Mouse (Mus musculus): ENCODE results near the gene Gm17545. TPM values are rescaled to one million over a fixed set of nuclear protein-coding genes. Genes with fewer than 3 reads are reported as not detected.
A peak's percentile ranks its signal among the peaks of the same experiment; 100 is the strongest.

The Gm17545 gene
- total and polyA plus RNA-seq, 2 experiments from 2014 or later = not detected

- Histone ChIP-seq H3K9me3 (ENCODE audit: low read length) (no peaks in the 10 kb centered on the region), H3K27ac (no peak overlapping the region), H3K4me3 (ENCODE audit: low read length) (no peak overlapping the region), H3K36me3 (ENCODE audit: insufficient read depth, low read length) (0 out of 2 replicates have a peak, but pooled peaks cover 6% of the 10 kb centered on the region), H3K4me1 (ENCODE audit: insufficient read depth, low read length) (no peaks in the 10 kb centered on the region), H3K27me3 (ENCODE audit: insufficient read depth, low read length) (no peaks in the 10 kb centered on the region), H3K4me2 (ENCODE audit: low read depth, low read length) (no peak overlapping the region), H3K9ac (replicated peaks; ENCODE audit: low read length) (no peak overlapping the region)
- TF ChIP-seq CTCF (IDR thresholded peaks at IDR 0.05; ENCODE audit: low read depth) = no peak
- DNase-seq (ENCODE audit: low spot score) = no peak
- 74% methylated on average over 1 of the region's 1 CpGs for WGBS
- no peak for ATAC-seq
Measured at GRCm38 (mm10) chr9:22438826-22439225, 15.3 kb upstream of the Gm17545 start.

DNA sequence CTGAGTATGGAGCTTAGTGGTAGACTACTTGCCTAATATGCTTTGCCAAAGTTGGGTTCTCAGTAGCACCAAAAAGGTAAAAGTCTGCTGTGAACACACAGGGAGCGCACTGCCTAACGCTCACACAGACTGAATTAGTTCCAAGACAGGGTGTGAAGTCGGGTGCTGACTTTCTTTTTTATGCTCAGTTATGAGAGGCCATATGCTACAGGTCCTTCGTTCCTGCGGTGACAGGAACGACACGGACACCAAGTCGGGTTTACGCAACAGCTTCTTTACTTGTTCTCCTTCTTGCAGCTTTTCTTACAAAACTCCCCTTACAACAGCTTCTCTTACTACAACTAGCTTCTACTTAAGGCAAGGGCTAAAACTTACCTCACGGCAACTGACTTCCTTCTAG, 10.9 kb upstream of the Gm17545 start:
- H3K4me2 ChIP-seq (ENCODE audit: low read depth, low read length) = no peak overlapping the region

DNA sequence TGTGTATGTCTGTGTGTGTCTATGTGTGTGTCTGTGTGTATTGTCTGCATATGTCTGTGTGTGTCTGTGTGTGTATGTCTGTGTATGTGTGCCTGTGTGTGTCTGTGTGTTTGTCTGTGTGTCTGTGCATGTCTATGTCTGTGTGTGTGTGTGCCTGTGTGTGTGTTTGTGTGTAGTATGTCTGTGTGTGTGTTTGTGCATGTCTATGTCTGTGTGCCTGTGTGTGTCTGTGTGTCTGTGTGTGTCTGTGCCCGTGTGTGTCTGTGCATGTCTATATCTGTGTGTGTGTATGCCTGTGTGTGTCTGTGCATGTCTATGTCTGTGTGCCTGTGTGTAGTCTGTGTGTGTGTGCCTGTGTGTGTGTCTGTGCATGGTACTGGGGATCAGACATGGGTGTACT, 9.0 kb upstream of the Gm17545 start:
- no peak overlapping the region for H3K9ac ChIP-seq (replicated peaks; ENCODE audit: low read length)
- no peak overlapping the region for H3K27ac ChIP-seq
- H3K4me1 ChIP-seq (ENCODE audit: insufficient read depth, low read length) = no peaks in the 10 kb centered on the region
- no peak overlapping the region for H3K4me2 ChIP-seq (ENCODE audit: low read depth, low read length)
- no peaks in the 10 kb centered on the region for H3K9me3 ChIP-seq (ENCODE audit: low read length)
- ATAC-seq (no peak), DNase-seq (ENCODE audit: low spot score) (no peak)
- no peak overlapping the region for H3K4me3 ChIP-seq (ENCODE audit: low read length)
- TF ChIP-seq CTCF (IDR thresholded peaks at IDR 0.05; ENCODE audit: low read depth) = no peak
- peaks cover 28% of the 10 kb centered on the region for H3K36me3 ChIP-seq (ENCODE audit: insufficient read depth, low read length)
- 96% methylated on average over 1 of the region's 1 CpGs for WGBS
- H3K27me3 ChIP-seq (ENCODE audit: insufficient read depth, low read length) = no peaks in the 10 kb centered on the region

More for the DNA sequence above, 10.9 kb upstream of the Gm17545 start:
- no peaks in the 10 kb centered on the region for H3K27me3 ChIP-seq (ENCODE audit: insufficient read depth, low read length)
- H3K9ac ChIP-seq (replicated peaks; ENCODE audit: low read length) = no peak overlapping the region
- H3K4me1 ChIP-seq (ENCODE audit: insufficient read depth, low read length) = no peaks in the 10 kb centered on the region
- no peaks in the 10 kb centered on the region for H3K9me3 ChIP-seq (ENCODE audit: low read length)
- ATAC-seq (no peak), DNase-seq (ENCODE audit: low spot score) (no peak)
- no peak for TF ChIP-seq CTCF (IDR thresholded peaks at IDR 0.05; ENCODE audit: low read depth)
- peaks cover 15% of the 10 kb centered on the region; the same call in 1 of the 2 replicates for H3K36me3 ChIP-seq (ENCODE audit: insufficient read depth, low read length)
- 89% methylated on average over 10 of the region's 10 CpGs for WGBS
- H3K4me3 ChIP-seq (ENCODE audit: low read length) = no peak overlapping the region
- no peak overlapping the region for H3K27ac ChIP-seq

- Histone ChIP-seq H3K4me3 (ENCODE audit: low read length) (no peak overlapping the region), H3K27me3 (ENCODE audit: insufficient read depth, low read length) (no peaks in the 10 kb centered on the region), H3K4me1 (ENCODE audit: insufficient read depth, low read length) (no peaks in the 10 kb centered on the region), H3K36me3 (ENCODE audit: insufficient read depth, low read length) (peaks cover 47% of the 10 kb centered on the region), H3K4me2 (ENCODE audit: low read depth, low read length) (no peak overlapping the region), H3K9ac (replicated peaks; ENCODE audit: low read length) (no peak overlapping the region), H3K9me3 (ENCODE audit: low read length) (no peaks in the 10 kb centered on the region), H3K27ac (no peak overlapping the region)
- WGBS = 86% methylated on average over 5 of the region's 5 CpGs
- no peak for TF ChIP-seq CTCF (IDR thresholded peaks at IDR 0.05; ENCODE audit: low read depth)
- DNase-seq (ENCODE audit: low spot score) (no peak), ATAC-seq (no peak)
Measured at GRCm38 (mm10) chr9:22447213-22447612, 6.9 kb upstream of the Gm17545 start.

GRCm38 (mm10) chr9:22448420-22448819, 5.7 kb upstream of the Gm17545 start:
- Histone ChIP-seq H3K4me1 (ENCODE audit: insufficient read depth, low read length) (no peaks in the 10 kb centered on the region), H3K27ac (no peak overlapping the region), H3K9ac (replicated peaks; ENCODE audit: low read length) (no peak overlapping the region), H3K36me3 (ENCODE audit: insufficient read depth, low read length) (peaks cover 59% of the 10 kb centered on the region), H3K4me3 (ENCODE audit: low read length) (no peak overlapping the region), H3K27me3 (ENCODE audit: insufficient read depth, low read length) (no peaks in the 10 kb centered on the region), H3K9me3 (ENCODE audit: low read length) (no peaks in the 10 kb centered on the region), H3K4me2 (ENCODE audit: low read depth, low read length) (no peak overlapping the region)
- peak; percentile 9 for TF ChIP-seq CTCF (IDR thresholded peaks at IDR 0.05; ENCODE audit: low read depth)
- DNase-seq (ENCODE audit: low spot score) (no peak), ATAC-seq (no peak)
- 85% methylated on average over 13 of the region's 13 CpGs for WGBS

DNA sequence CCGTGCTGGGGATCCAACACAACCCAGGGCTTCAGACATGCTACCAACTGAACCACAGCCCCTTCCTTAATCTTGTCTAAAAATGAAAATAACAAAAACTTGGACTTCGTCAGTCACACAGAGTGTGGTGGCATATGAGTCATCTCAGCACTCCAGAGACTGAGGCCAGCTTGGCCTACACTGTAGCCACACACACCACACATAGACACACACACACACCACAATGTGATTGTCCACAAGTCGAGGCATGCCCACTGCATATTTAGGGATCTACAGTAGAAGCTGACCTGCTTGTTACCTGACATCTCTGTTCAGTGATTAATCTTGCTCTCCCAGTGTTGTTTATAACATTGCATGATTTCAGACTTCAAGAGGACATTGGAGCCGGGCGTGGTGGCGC, 4.9 kb upstream of the Gm17545 start:
- no peak overlapping the region for H3K4me3 ChIP-seq (ENCODE audit: low read length)
- H3K27ac ChIP-seq = no peak overlapping the region
- no peaks in the 10 kb centered on the region for H3K9me3 ChIP-seq (ENCODE audit: low read length)
- no peaks in the 10 kb centered on the region for H3K4me1 ChIP-seq (ENCODE audit: insufficient read depth, low read length)
- TF ChIP-seq CTCF (IDR thresholded peaks at IDR 0.05; ENCODE audit: low read depth) = no peak
- H3K36me3 ChIP-seq (ENCODE audit: insufficient read depth, low read length) = peaks cover 65% of the 10 kb centered on the region
- no peaks in the 10 kb centered on the region for H3K27me3 ChIP-seq (ENCODE audit: insufficient read depth, low read length)
- no peak overlapping the region for H3K9ac ChIP-seq (replicated peaks; ENCODE audit: low read length)
- DNase-seq (ENCODE audit: low spot score) (no peak), ATAC-seq (no peak)
- H3K4me2 ChIP-seq (ENCODE audit: low read depth, low read length) = no peak overlapping the region
- WGBS = 96% methylated on average over 6 of the region's 6 CpGs

DNA sequence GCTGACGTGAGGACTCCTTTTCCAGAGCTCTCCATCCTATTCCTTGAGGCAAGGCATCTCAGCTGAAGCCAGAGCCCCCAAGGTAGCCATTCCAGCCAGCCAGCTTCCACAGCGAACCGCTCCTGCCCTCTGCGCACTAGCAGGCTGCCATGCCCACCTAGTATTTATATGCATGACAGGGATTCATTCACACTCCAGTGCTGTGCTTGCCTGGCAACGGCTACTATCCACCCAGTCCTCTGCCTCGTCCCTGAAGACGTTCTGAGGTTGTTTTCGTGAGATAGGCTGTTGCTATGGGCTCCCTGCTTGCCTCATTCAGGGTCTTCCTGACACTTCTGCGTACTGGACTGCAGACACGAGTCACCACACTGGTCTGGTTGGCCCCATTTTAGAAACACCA, 1.4 kb upstream of the Gm17545 start:
- no peak overlapping the region for H3K9ac ChIP-seq (replicated peaks; ENCODE audit: low read length)
- 78% methylated on average over 10 of the region's 10 CpGs for WGBS
- no peaks in the 10 kb centered on the region for H3K9me3 ChIP-seq (ENCODE audit: low read length)
- no peak for TF ChIP-seq CTCF (IDR thresholded peaks at IDR 0.05; ENCODE audit: low read depth)
- ATAC-seq (no peak), DNase-seq (ENCODE audit: low spot score) (no peak)
- H3K4me3 ChIP-seq (ENCODE audit: low read length) = no peak overlapping the region
- H3K27ac ChIP-seq = no peak overlapping the region
- H3K4me1 ChIP-seq (ENCODE audit: insufficient read depth, low read length) = no peaks in the 10 kb centered on the region
- H3K27me3 ChIP-seq (ENCODE audit: insufficient read depth, low read length) = no peaks in the 10 kb centered on the region
- no peak overlapping the region for H3K4me2 ChIP-seq (ENCODE audit: low read depth, low read length)
- peaks cover 89% of the 10 kb centered on the region for H3K36me3 ChIP-seq (ENCODE audit: insufficient read depth, low read length)

All from hindbrain, postnatal 0 days (tissue).